Mouse (Mus musculus) lung, postnatal 0 days (tissue): ENCODE results near the gene Ccn6. TPM values are rescaled to one million over a fixed set of nuclear protein-coding genes. Genes with fewer than 3 reads are reported as not detected.

Experiments
- ATAC-seq: fragments of 200-750 bp; cut with Nextera tagmentation; 2 replicates; pipeline ENCODE4 v1.8.0; 2017; ENCODE audit warnings: moderate library complexity
- DNase-seq: peaks from one replicate; pipeline ENCODE4 v3.0.0-alpha.2; 2016; ENCODE audit warnings: low spot score
- H3K27ac ChIP-seq: fragments of 300-500 bp; sonication (generic); 2 replicates; pipeline ENCODE4 v1.5.1; 2014; ENCODE audit warnings: antibody characterized with exemption, mild to moderate bottlenecking, low read length, mixed read lengths
- H3K27me3 ChIP-seq: fragments of 300-500 bp; sonication (generic); replicated peaks from 2 replicates; pipeline ENCODE4 v1.6.1; 2014; ENCODE audit warnings: low read length, mixed read lengths; ENCODE audit not compliant: insufficient read depth
- H3K36me3 ChIP-seq: fragments of 300-500 bp; sonication (generic); 2 replicates; pipeline ENCODE4 v1.6.1; 2014; ENCODE audit warnings: low read length, mixed read lengths; ENCODE audit not compliant: insufficient read depth
- H3K4me1 ChIP-seq: fragments of 300-500 bp; sonication (generic); 2 replicates; pipeline ENCODE4 v1.6.1; 2014; ENCODE audit warnings: antibody characterized with exemption, low read depth, low read length, mixed read lengths; ENCODE audit not compliant: insufficient read depth
- H3K4me2 ChIP-seq: fragments of 300-500 bp; sonication (generic); replicated peaks from 2 replicates; pipeline ENCODE4 v1.6.1; 2014; ENCODE audit warnings: low read depth, mild to moderate bottlenecking, low read length, moderate library complexity, mixed read lengths
- H3K4me3 ChIP-seq: fragments of 300-500 bp; sonication (generic); 2 replicates; pipeline ENCODE4 v1.5.1; 2014; ENCODE audit warnings: low read depth, low read length
- H3K9ac ChIP-seq: fragments of 300-500 bp; sonication (generic); replicated peaks from 2 replicates; pipeline ENCODE4 v1.6.1; 2014; ENCODE audit warnings: low read depth, mild to moderate bottlenecking
- H3K9me3 ChIP-seq: fragments of 300-500 bp; sonication (generic); 2 replicates; pipeline ENCODE4 v1.6.1; 2016; ENCODE audit warnings: low read length, mixed read lengths
- CTCF ChIP-seq: IDR thresholded peaks from 2 replicates; pipeline ENCODE4 v1.5.1; 2016; ENCODE audit warnings: antibody characterized with exemption, mild to moderate bottlenecking
- EP300 ChIP-seq: IDR thresholded peaks from 2 replicates; pipeline ENCODE4 v1.6.1; 2016; ENCODE audit warnings: antibody characterized with exemption, mild to moderate bottlenecking, control low read depth
- WGBS: fragments of 180-500 bp; shearing (Covaris S2); extraction: QIAGEN DNeasy Blood & Tissue Kit; methylation state at CpG from one replicate; pipeline ENCODE4 v1.1.7; 2014; 5-methylcytosine and 5-hydroxymethylcytosine counted together
- polyA plus RNA-seq: library from polyadenylated mRNA; unstranded; fragments of >200 nt; fragmentation: Nextera tagmentation; extraction: Ambion mirVana; gene quantifications from 2 replicates; pipeline ENCODE4 v1.2.1, GENCODE M21; 2015

Ccn6 gene
- polyA plus RNA-seq, 1 experiment from 2014 or later, result not detected

DNA sequence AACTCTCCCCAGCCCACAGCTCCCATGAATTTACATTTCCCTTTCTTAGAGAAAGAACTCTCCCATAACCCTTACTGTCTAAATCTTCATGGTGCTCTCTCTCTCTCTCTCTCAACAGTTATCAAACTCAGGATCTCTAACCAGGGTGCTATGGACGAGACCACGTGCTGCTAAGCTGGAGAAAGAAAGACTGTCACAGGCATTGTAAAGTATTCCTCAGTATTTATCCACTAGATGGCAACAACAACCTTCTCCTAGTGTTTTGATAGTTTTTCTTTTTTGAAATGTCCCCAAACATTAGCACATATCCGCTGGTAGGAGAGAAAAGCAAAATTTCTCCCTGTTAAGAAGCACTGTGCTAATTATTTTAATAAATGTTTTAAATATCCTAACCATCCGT lies 42.2 kb downstream of the Ccn6 start:
- no peak overlapping the region for H3K4me3 ChIP-seq
- WGBS, result 26% methylated on average over 4 of the region's 4 CpGs
- no peak for TF ChIP-seq EP300
- TF ChIP-seq CTCF, result peak; percentile 58
- DNase-seq (peak; percentile 65), ATAC-seq (0 out of 2 replicates have a peak, but pooled peaks have one; percentile 38)
- no peaks in the 10 kb centered on the region for H3K4me1 ChIP-seq
- H3K9me3 ChIP-seq, result no peaks in the 10 kb centered on the region
- H3K36me3 ChIP-seq, result no peaks in the 10 kb centered on the region
- H3K27me3 ChIP-seq, result no peaks in the 10 kb centered on the region
- H3K9ac ChIP-seq, result no peak overlapping the region
- H3K27ac ChIP-seq, result no peak overlapping the region
- no peak overlapping the region for H3K4me2 ChIP-seq

DNA sequence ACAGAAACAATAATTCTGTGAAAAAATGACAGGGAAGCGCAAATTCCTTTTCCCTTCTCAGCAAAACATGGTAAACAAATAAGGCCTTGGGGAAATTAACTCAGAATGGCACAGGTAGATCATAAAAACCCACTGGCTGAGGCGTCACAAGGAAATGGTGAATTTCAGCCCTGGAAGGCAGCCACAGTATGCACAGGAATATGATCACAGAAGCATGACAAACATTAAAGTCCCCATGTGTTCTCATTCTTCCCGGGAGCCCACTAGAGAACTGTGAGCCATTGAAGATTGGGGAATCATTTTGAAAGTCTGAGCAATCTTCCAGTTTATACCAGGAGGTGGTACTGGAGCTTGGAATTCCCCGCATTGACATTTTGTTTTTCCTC lies 54.1 kb downstream of the Ccn6 start:
- H3K9ac ChIP-seq, result no peak overlapping the region
- H3K27me3 ChIP-seq, result no peaks in the 10 kb centered on the region
- ATAC-seq (no peak), DNase-seq (no peak)
- no peaks in the 10 kb centered on the region for H3K9me3 ChIP-seq
- TF ChIP-seq EP300 (no peak), CTCF (no peak)
- no peak overlapping the region for H3K27ac ChIP-seq
- H3K4me3 ChIP-seq, result no peak overlapping the region
- peaks cover 8% of the 10 kb centered on the region; the same call in 1 of the 2 replicates for H3K36me3 ChIP-seq
- WGBS, result 56% methylated on average over 4 of the region's 4 CpGs
- no peak overlapping the region for H3K4me2 ChIP-seq
- no peaks in the 10 kb centered on the region for H3K4me1 ChIP-seq

DNA sequence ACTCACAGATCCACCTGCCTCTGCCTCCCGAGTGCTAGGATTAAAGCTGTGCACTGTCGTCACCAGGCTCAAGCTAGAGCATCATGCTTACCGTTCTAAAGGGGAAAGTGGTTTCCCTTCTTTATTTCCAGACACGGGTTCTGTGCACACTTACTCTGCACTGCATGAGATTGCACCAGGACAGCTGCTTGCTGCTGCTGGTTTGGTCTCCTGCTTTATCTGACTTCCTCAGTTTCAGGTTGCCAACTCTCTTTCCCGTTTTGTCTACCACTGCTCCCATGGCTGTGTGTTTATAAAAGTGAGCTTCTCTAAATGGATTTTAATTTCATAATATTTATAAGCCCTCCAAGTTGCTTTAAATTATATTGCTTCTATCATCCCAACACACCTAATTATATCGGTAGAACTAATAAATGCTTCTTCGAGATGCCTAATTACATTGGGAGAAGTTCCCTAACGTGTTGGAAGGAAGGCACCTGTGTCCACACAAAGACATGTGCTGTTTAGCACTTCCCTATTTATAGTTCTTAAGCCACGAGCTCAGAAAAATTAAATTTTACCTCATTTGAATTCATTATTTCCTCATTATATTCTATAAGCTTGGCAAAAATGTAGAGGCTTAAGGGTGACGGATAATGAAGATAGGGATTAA lies 54.6 kb downstream of the Ccn6 start:
- no peaks in the 10 kb centered on the region for H3K9me3 ChIP-seq
- ATAC-seq (no peak), DNase-seq (no peak)
- no peak overlapping the region for H3K9ac ChIP-seq
- H3K27ac ChIP-seq, result no peak overlapping the region
- no peak overlapping the region for H3K4me3 ChIP-seq
- H3K36me3 ChIP-seq, result peaks cover 8% of the 10 kb centered on the region; the same call in 1 of the 2 replicates
- H3K4me1 ChIP-seq, result no peaks in the 10 kb centered on the region
- no peak overlapping the region for H3K4me2 ChIP-seq
- 56% methylated on average over 10 of the region's 10 CpGs for WGBS
- H3K27me3 ChIP-seq, result no peaks in the 10 kb centered on the region
- no peak for TF ChIP-seq CTCF
- no peak for TF ChIP-seq EP300

DNA sequence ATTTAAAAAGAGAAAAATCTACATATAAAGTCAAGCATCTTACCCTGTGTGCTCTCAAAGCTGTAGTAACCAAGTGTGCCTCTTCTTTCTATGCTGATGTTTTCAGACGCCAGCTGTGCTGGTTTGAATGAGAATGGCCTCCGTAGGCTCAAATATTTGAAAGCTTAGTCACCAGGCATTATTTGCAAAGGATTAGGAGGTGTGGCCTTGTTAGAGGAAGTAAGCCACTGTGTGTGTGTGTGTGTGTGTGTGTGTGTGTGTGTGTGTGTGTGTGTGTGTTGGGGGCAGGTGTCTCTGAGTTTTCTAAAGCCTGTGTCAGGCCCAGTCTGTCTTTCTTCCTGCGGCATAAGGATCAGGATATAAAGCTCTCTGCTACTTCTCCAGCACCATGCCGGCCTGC lies 56.7 kb downstream of the Ccn6 start:
- no peak overlapping the region for H3K9ac ChIP-seq
- H3K36me3 ChIP-seq, result peaks cover 12% of the 10 kb centered on the region; the same call in 1 of the 2 replicates
- H3K4me1 ChIP-seq, result no peaks in the 10 kb centered on the region
- H3K27me3 ChIP-seq, result no peaks in the 10 kb centered on the region
- no peak overlapping the region for H3K4me2 ChIP-seq
- TF ChIP-seq CTCF (no peak), EP300 (no peak)
- 65% methylated on average over 4 of the region's 4 CpGs for WGBS
- H3K4me3 ChIP-seq, result no peak overlapping the region
- H3K27ac ChIP-seq, result no peak overlapping the region
- ATAC-seq (no peak), DNase-seq (peak; percentile 7)
- H3K9me3 ChIP-seq, result no peaks in the 10 kb centered on the region

DNA sequence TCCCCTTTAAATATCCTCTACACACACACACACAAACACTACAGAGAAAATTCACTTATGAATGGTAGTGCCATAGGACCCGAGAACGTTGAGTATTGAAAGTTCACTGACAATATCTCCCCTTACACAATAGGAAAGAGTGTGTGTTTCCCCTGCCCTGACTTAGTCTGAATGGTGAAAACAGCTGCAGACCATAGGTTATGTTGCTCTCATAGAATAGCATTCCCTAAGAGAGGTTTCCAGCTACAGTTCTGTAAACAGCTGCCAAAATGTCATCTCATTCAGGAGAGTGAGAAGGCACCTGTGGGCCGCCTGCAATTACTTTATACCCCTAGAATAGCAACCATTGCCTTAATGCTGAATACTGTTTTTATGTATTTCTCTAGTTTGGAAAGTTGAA lies 57.2 kb downstream of the Ccn6 start:
- DNase-seq, result no peak
- 68% methylated on average over 3 of the region's 3 CpGs for whole genome bisulfite sequencing
- peaks cover 12% of the 10 kb centered on the region; the same call in 1 of the 2 replicates for H3K36me3 ChIP-seq

DNA sequence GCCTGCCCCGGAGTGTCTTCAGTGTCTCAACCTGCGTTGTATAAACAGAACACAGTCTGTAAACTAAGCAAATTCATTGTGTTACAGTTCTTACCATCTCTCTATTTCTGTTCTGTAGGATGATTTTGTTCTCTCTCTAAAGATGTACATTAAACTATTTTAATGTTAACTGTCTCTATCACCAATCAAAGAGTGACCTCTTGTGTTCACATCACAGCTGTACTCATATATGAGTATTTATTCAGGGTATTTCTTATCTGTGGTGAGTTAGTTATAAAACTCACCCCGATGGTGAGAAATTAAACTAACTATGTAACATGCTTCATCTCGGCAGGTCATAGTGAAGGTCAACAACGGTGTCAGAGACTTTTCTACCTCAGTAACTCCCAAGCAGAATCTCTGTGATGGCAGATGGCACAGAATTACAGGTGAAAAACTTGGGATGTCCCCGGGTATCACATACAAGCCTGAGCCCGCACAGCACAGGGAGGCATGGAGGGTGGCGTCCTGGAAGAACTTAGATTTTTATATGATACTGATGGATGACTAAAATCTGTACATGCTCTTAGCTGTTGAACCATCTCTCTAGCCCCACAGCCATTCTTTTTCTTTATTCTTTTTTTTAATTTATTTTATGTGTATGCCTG lies 58.7 kb downstream of the Ccn6 start:
- no peak for TF ChIP-seq EP300
- no peak for TF ChIP-seq CTCF
- ATAC-seq, result no peak
- Histone ChIP-seq H3K4me1 (no peaks in the 10 kb centered on the region), H3K27ac (no peak overlapping the region), H3K36me3 (peaks cover 12% of the 10 kb centered on the region; the same call in 1 of the 2 replicates), H3K27me3 (no peaks in the 10 kb centered on the region), H3K4me3 (no peak overlapping the region), H3K4me2 (no peak overlapping the region), H3K9ac (no peak overlapping the region), H3K9me3 (no peaks in the 10 kb centered on the region)
- 84% methylated on average over 8 of the region's 8 CpGs for WGBS
- DNase-seq, result no peak

More for the DNA sequence above, 57.2 kb downstream of the Ccn6 start:
- Histone ChIP-seq H3K4me2 (no peak overlapping the region), H3K9ac (no peak overlapping the region), H3K9me3 (no peaks in the 10 kb centered on the region), H3K27me3 (no peaks in the 10 kb centered on the region), H3K27ac (no peak overlapping the region), H3K4me1 (no peaks in the 10 kb centered on the region), H3K4me3 (no peak overlapping the region)
- no peak for ATAC-seq
- TF ChIP-seq CTCF (no peak), EP300 (no peak)

Other genes starting within 250 kb of the Ccn6 start
- gene Lama4, start 198.3 kb downstream of the Ccn6 start, polyA plus RNA-seq, result 72.0 and 73.6 TPM in 2 replicates
- gene Fam229b, start 29.9 kb downstream of the Ccn6 start, polyA plus RNA-seq, result 9.0 and 10.2 TPM in 2 replicates
- gene Tube1, start 29.8 kb downstream of the Ccn6 start, polyA plus RNA-seq, result 1.7 and 1.8 TPM in 2 replicates
- gene Fyn, start 205.1 kb upstream of the Ccn6 start, polyA plus RNA-seq, result 21.1 and 23.0 TPM in 2 replicates